Comparison of ENCODE assay signal across 7 mouse cellular contexts in genomic region chr12:70969485-70970184, GRCm38 (mm10). TPM values are rescaled to one million over a fixed set of nuclear protein-coding genes. Genes with fewer than 3 reads are reported as not detected.
A peak's percentile ranks its signal among the peaks of the same experiment; 100 is the strongest.
DNase-seq lines count a peak whose midpoint lies in the region; ATAC-seq lines count a peak whose summit lies in the region.

No protein-coding gene starts in this region.

- intact Hi-C loops in left cerebral cortex, postnatal 10 days (cut with DNase I): no loop called here

- DNase-seq in cerebellum, postnatal 36 days: peak; percentile 53 to 69
- DNase-seq in gastrocnemius, adult 18-20 months (ENCODE audit: low spot score): peak; percentile 57
- peak; percentile 81 for DNase-seq in intestine, embryonic 14.5 days (ENCODE audit: low spot score)
- DNase-seq in left cerebral cortex, postnatal 10 days (ENCODE audit: extremely low spot score in 1 of 2, low spot score in 2 of 2): peak; percentile 61 to 68
- peak; percentile 24 to 42 for DNase-seq in right cerebral cortex, postnatal 36 days (ENCODE audit: low spot score in 2 of 2)

- peak; percentile 36 for ATAC-seq in activated CD4-positive, CD25-positive, alpha-beta regulatory T cell, adult 4 months
- ATAC-seq in intestine, embryonic 14.5 days (replicated peaks; ENCODE audit: low FRiP score, low TSS enrichment, low read depth): no peak
- ATAC-seq in megakaryocyte progenitor cell, adult 5-6 weeks (replicated peaks; ENCODE audit: poor library complexity): peak; percentile 60

- H3K27ac ChIP-seq in intestine, embryonic 14.5 days (ENCODE audit: low read depth): 0 out of 2 replicates have a peak overlapping the region, but pooled peaks have one; percentile 22

- WGBS in intestine, embryonic 14.5 days: 7% methylated on average over 17 of the region's 17 CpGs

- H3K4me1 ChIP-seq in intestine, embryonic 14.5 days (replicated peaks; ENCODE audit: control insufficient read depth, insufficient read depth, low read length): no peaks in the 10 kb centered on the region; the same call in 1 of the 2 replicates

- H3K27me3 ChIP-seq in intestine, embryonic 14.5 days (replicated peaks; ENCODE audit: control insufficient read depth, insufficient read depth, low read length): no peaks in the 10 kb centered on the region

- H3K4me2 ChIP-seq in intestine, embryonic 14.5 days (ENCODE audit: low read length): peak overlapping the region; percentile 63

- H3K36me3 ChIP-seq in intestine, embryonic 14.5 days (ENCODE audit: control insufficient read depth, insufficient read depth, low read length): no peaks in the 10 kb centered on the region

- peak overlapping the region; percentile 63 for H3K4me3 ChIP-seq in intestine, embryonic 14.5 days (ENCODE audit: low read depth, low read length)

- H3K9ac ChIP-seq in intestine, embryonic 14.5 days (ENCODE audit: low read length): peak overlapping the region; percentile 46

- H3K9me3 ChIP-seq in intestine, embryonic 14.5 days (ENCODE audit: control insufficient read depth, low read length): no peaks in the 10 kb centered on the region

RNA-seq across cellular contexts. Expression of gene Psma3, which starts 4.8 kb away (rescaled TPM):
- polyA plus RNA-seq in activated CD4-positive, CD25-positive, alpha-beta regulatory T cell, adult 4 months (2017; shearing (Covaris generic)): 100 to 1,000 TPM; 350 to 389 TPM
- total RNA-seq in gastrocnemius, adult 18-20 months (2021): 100 to 1,000 TPM; 267 to 285 TPM
- 593 and 604 TPM in 2 replicates for polyA plus RNA-seq in intestine, embryonic 14.5 days (2014; fragmentation: Nextera tagmentation; extraction: Ambion mirVana)
- total RNA-seq in left cerebral cortex, postnatal 10 days (2021): 100 to 1,000 TPM; 244 to 255 TPM
- total RNA-seq in megakaryocyte progenitor cell, adult 5-6 weeks (2015): 402 and 411 TPM in 2 replicates
- 408 and 433 TPM in 2 replicates for total RNA-seq in megakaryocyte progenitor cell, adult 5-6 weeks (2017)

RNA-seq across cellular contexts. Expression of gene Actr10, which starts 32.0 kb away (rescaled TPM):
- 100 to 1,000 TPM; 216 to 267 TPM for polyA plus RNA-seq in activated CD4-positive, CD25-positive, alpha-beta regulatory T cell, adult 4 months (2017; shearing (Covaris generic))
- total RNA-seq in gastrocnemius, adult 18-20 months (2021): 100 to 1,000 TPM in 1 of 2 experiments, 10 to 100 TPM in 1; 93.2 to 103 TPM
- polyA plus RNA-seq in intestine, embryonic 14.5 days (2014; fragmentation: Nextera tagmentation; extraction: Ambion mirVana): 209 and 231 TPM in 2 replicates
- 100 to 1,000 TPM; 184 to 195 TPM for total RNA-seq in left cerebral cortex, postnatal 10 days (2021)
- total RNA-seq in megakaryocyte progenitor cell, adult 5-6 weeks (2015): 92.6 and 131 TPM in 2 replicates
- total RNA-seq in megakaryocyte progenitor cell, adult 5-6 weeks (2017): 47.2 and 60.3 TPM in 2 replicates

RNA-seq across cellular contexts. Expression of gene Arid4a, which starts 46.2 kb away (rescaled TPM):
- polyA plus RNA-seq in activated CD4-positive, CD25-positive, alpha-beta regulatory T cell, adult 4 months (2017; shearing (Covaris generic)): 10 to 100 TPM; 80.2 to 95.9 TPM
- 1 to 10 TPM; 8.9 to 9.0 TPM for total RNA-seq in gastrocnemius, adult 18-20 months (2021)
- polyA plus RNA-seq in intestine, embryonic 14.5 days (2014; fragmentation: Nextera tagmentation; extraction: Ambion mirVana): 34.6 and 36.8 TPM in 2 replicates
- 10 to 100 TPM; 31.2 to 32.2 TPM for total RNA-seq in left cerebral cortex, postnatal 10 days (2021)
- total RNA-seq in megakaryocyte progenitor cell, adult 5-6 weeks (2015): 25.8 and 26.6 TPM in 2 replicates
- total RNA-seq in megakaryocyte progenitor cell, adult 5-6 weeks (2017): 36.6 and 47.5 TPM in 2 replicates
